Mouse (Mus musculus) CH12.LX (cell line): ENCODE measurements around the gene Mgat3. TPM values are rescaled to one million over a fixed set of nuclear protein-coding genes. Genes with fewer than 3 reads are reported as not detected.

ENCODE experiments used
- DNase-seq: peaks from one replicate; pipeline ENCODE4 v3.0.0-alpha.2; 2013; ENCODE audit errors: extremely low read depth
- H3K27ac ChIP-seq: 2 replicates; pipeline ENCODE4 v1.5.1; 2012; ENCODE audit warnings: low read depth, mild to moderate bottlenecking, control low read depth, moderate library complexity; ENCODE audit not compliant: insufficient read depth
- H3K27me3 ChIP-seq: replicated peaks from 2 replicates; pipeline ENCODE3; 2012; ENCODE audit warnings: inconsistent platforms
- H3K36me3 ChIP-seq, 2 experiments: replicated peaks in 1 of 2; 2 replicates each; pipeline versions ENCODE3 to v1.6.1; 2012; ENCODE audit warnings: inconsistent platforms in 1 of 2, low read length in 1 of 2, mild to moderate bottlenecking in 1 of 2, mixed read lengths in 1 of 2, moderate library complexity in 1 of 2; ENCODE audit not compliant: control insufficient read depth in 1 of 2, insufficient read depth in 1 of 2
- H3K4me1 ChIP-seq, 2 experiments: 2 replicates each; pipeline ENCODE4 v1.6.1; 2012; ENCODE audit warnings: inconsistent platforms in 1 of 2, moderate library complexity in 1 of 2; ENCODE audit not compliant: insufficient read depth in 2 of 2, control insufficient read depth in 1 of 2
- H3K4me2 ChIP-seq: 2 replicates; pipeline ENCODE4 v1.6.1; 2012; ENCODE audit warnings: low read depth, mild to moderate bottlenecking, control low read depth; ENCODE audit not compliant: poor library complexity, insufficient read depth, severe bottlenecking
- H3K4me3 ChIP-seq, 3 experiments: fragments of 150-350 bp in 1 of 3; sonication (generic) in 1 of 3; replicated peaks in 1 of 3; 2 replicates each; pipeline versions ENCODE3 to v1.5.1; 2011 to 2012; ENCODE audit warnings: low read depth in 2 of 3, low read length in 2 of 3, mild to moderate bottlenecking in 2 of 3, moderate library complexity in 2 of 3, control low read depth in 1 of 3, improper control_type of control experiment in 1 of 3, inconsistent platforms in 1 of 3, mixed read lengths in 1 of 3; ENCODE audit not compliant: poor library complexity in 1 of 3
- H3K79me2 ChIP-seq: replicated peaks from 2 replicates; pipeline ENCODE4 v1.6.1; 2012; ENCODE audit warnings: mild to moderate bottlenecking, moderate library complexity; ENCODE audit not compliant: control insufficient read depth, poor library complexity, insufficient read depth, severe bottlenecking; ENCODE audit errors: extremely low read depth
- H3K9ac ChIP-seq: 2 replicates; pipeline ENCODE4 v1.6.1; 2012; ENCODE audit warnings: low read depth, mild to moderate bottlenecking, control low read depth, moderate library complexity; ENCODE audit not compliant: insufficient read depth
- H3K9me3 ChIP-seq: replicated peaks from 2 replicates; pipeline ENCODE3; 2012; ENCODE audit warnings: low read length, inconsistent platforms, mixed read lengths
- CHD1 ChIP-seq: IDR thresholded peaks from 2 replicates; pipeline ENCODE4 v1.6.1; 2012; ENCODE audit warnings: low read depth, low read length, improper control_type of control experiment, inconsistent platforms
- E2F4 ChIP-seq: IDR thresholded peaks from 2 replicates; pipeline ENCODE4 v1.6.1; 2011; ENCODE audit warnings: low read depth, low read length, improper control_type of control experiment; ENCODE audit not compliant: insufficient replicate concordance
- EP300 ChIP-seq: IDR thresholded peaks from 2 replicates; pipeline ENCODE4 v1.6.1; 2011; ENCODE audit warnings: low read length, improper control_type of control experiment
- GABPA ChIP-seq: IDR thresholded peaks from 2 replicates; pipeline ENCODE4 v1.6.1; 2012; ENCODE audit warnings: low read depth, low read length, improper control_type of control experiment, inconsistent platforms; ENCODE audit not compliant: insufficient replicate concordance
- HCFC1 ChIP-seq: IDR thresholded peaks from 2 replicates; pipeline ENCODE4 v1.6.1; 2012; ENCODE audit warnings: low read depth, mild to moderate bottlenecking, inconsistent platforms, low read length, improper control_type of control experiment
- MAFK ChIP-seq: IDR thresholded peaks from 2 replicates; pipeline ENCODE4 v1.6.1; 2011; ENCODE audit warnings: low read length, improper control_type of control experiment; ENCODE audit not compliant: insufficient replicate concordance
- MAX ChIP-seq: IDR thresholded peaks from 2 replicates; pipeline ENCODE4 v1.6.1; 2011; ENCODE audit warnings: low read length, improper control_type of control experiment
- MXI1 ChIP-seq: IDR thresholded peaks from 2 replicates; pipeline ENCODE4 v1.6.1; 2011; ENCODE audit warnings: mild to moderate bottlenecking, low read depth, low read length, improper control_type of control experiment
- MYC ChIP-seq: IDR thresholded peaks from 2 replicates; pipeline ENCODE4 v1.6.1; 2011; ENCODE audit warnings: low read depth, mild to moderate bottlenecking, improper control_type of control experiment, low read length
- NELFE ChIP-seq: IDR thresholded peaks from 2 replicates; pipeline ENCODE4 v1.6.1; 2011; ENCODE audit warnings: low read depth, low read length, improper control_type of control experiment
- NRF1 ChIP-seq: IDR thresholded peaks from 2 replicates; pipeline ENCODE4 v1.6.1; 2014; ENCODE audit warnings: low read depth, mild to moderate bottlenecking, inconsistent platforms, low read length, improper control_type of control experiment, moderate library complexity
- POLR2A ChIP-seq: IDR thresholded peaks from 2 replicates; pipeline ENCODE4 v1.6.1; 2011; ENCODE audit warnings: low read depth, mild to moderate bottlenecking, improper control_type of control experiment, low read length
- POLR2AphosphoS2 ChIP-seq: IDR thresholded peaks from 2 replicates; pipeline ENCODE4 v1.6.1; 2011; ENCODE audit warnings: low read depth, low read length, improper control_type of control experiment
- SMC3 ChIP-seq: IDR thresholded peaks from 2 replicates; pipeline ENCODE4 v1.6.1; 2011; ENCODE audit warnings: low read depth, low read length, improper control_type of control experiment
- TBP ChIP-seq: conservative IDR thresholded peaks from 2 replicates; pipeline ENCODE4 v1.6.1; 2011; ENCODE audit warnings: low read depth, low read length, improper control_type of control experiment
- UBTF ChIP-seq: IDR thresholded peaks from 2 replicates; pipeline ENCODE4 v1.6.1; 2012; ENCODE audit warnings: low read depth, mild to moderate bottlenecking, inconsistent platforms, low read length, improper control_type of control experiment, moderate library complexity
- USF2 ChIP-seq: conservative IDR thresholded peaks from 2 replicates; pipeline ENCODE4 v1.6.1; 2011; ENCODE audit warnings: low read depth, low read length, improper control_type of control experiment
- ZC3H11A ChIP-seq: IDR thresholded peaks from 2 replicates; pipeline ENCODE4 v1.6.1; 2012; ENCODE audit warnings: low read depth, mild to moderate bottlenecking, inconsistent platforms, low read length, improper control_type of control experiment
- ZKSCAN1 ChIP-seq: IDR thresholded peaks from 2 replicates; pipeline ENCODE4 v1.6.1; 2012; ENCODE audit warnings: low read depth, inconsistent platforms, low read length, improper control_type of control experiment, borderline replicate concordance
- ZMIZ1 ChIP-seq: IDR thresholded peaks from 2 replicates; pipeline ENCODE4 v1.6.1; 2012; ENCODE audit warnings: low read depth, mild to moderate bottlenecking, inconsistent platforms, low read length, improper control_type of control experiment
- dilution Hi-C: fragments of 300-500 bp; cut with MboI; formaldehyde crosslinking; loops from 2 replicates; pipeline ENCODE4 v1.14.3; 2020; ENCODE audit warnings: low sequenced_read_pairs; ENCODE audit not compliant: extremely low pct_unique_long_range_greater_than_20kb, extremely low pct_ligation_motif_present
- in situ Hi-C: fragments of 300-500 bp; cut with MboI; formaldehyde crosslinking; loops from 3 replicates; pipeline ENCODE4 v1.14.3; 2019; ENCODE audit warnings: low sequenced_read_pairs, low pct_ligation_motif_present, low pct_unique_long_range_greater_than_20kb, mixed read lengths
- polyA plus RNA-seq: library from polyadenylated mRNA; unstranded; fragments of >175 nt; gene quantifications from 2 replicates; pipeline ENCODE4 v1.2.1, GENCODE M21; 2012; ENCODE audit warnings: low read depth; ENCODE audit not compliant: insufficient read length
- total RNA-seq, 2 experiments: library from RNA; depleted of rRNA; stranded (reverse); fragments of 300-350 nt in 1 of 2; fragments of >200 nt in 1 of 2; gene quantifications; 2 replicates each; pipeline ENCODE4 v1.2.3; 2012 to 2014

The Mgat3 gene
- total and polyA plus RNA-seq, 3 experiments: 0.09 to 0.36 (median 0.21) TPM

DNA sequence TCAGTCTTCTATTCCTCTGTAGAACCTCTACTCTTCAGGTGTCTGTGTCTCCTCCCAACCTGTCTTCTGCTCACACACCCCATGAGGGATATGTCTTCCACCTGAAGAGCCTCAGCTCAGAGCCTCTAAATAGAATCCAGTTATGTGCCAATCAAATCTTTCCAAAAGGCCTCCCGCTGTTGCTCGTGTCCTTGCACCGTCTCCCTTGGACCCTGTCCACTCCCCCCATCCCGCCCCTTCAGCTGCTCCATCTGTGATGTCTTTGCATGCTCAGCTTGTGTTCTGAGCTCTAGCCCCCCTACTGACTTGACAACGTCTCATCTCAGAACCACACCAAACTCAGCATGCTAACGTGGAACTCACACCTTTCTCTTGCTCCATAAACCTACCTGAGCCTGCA is 42.1 kb upstream of the Mgat3 start:
- Histone ChIP-seq H3K36me3 (peaks cover under 1 to 8% of the 10 kb centered on the region in 2 experiments), H3K4me1 (peaks cover 6 to 27% of the 10 kb centered on the region in 2 experiments), H3K79me2 (peaks cover 18% of the 10 kb centered on the region; the same call in 1 of the 2 replicates), H3K9ac (no peak overlapping the region), H3K27ac (no peak overlapping the region), H3K4me2 (no peak overlapping the region), H3K4me3 (no peak overlapping the region), H3K9me3 (no peaks in the 10 kb centered on the region), H3K27me3 (no peaks in the 10 kb centered on the region)
- in situ Hi-C loops: no loop called here
- DNase-seq: no peak
- dilution Hi-C loops: no loop called here
- no peak for TF ChIP-seq POLR2A
- TF ChIP-seq EP300: no peak
- TF ChIP-seq CHD1: no peak
- no peak for TF ChIP-seq TBP
- no peak for TF ChIP-seq HCFC1
- TF ChIP-seq MAX: no peak
- no peak for TF ChIP-seq POLR2AphosphoS2
- no peak for TF ChIP-seq ZMIZ1
- TF ChIP-seq MAFK: no peak
- no peak for TF ChIP-seq USF2
- no peak for TF ChIP-seq NRF1
- TF ChIP-seq UBTF: no peak
- TF ChIP-seq GABPA: no peak
- TF ChIP-seq ZKSCAN1: no peak
- no peak for TF ChIP-seq E2F4
- no peak for TF ChIP-seq MXI1
- no peak for TF ChIP-seq MYC
- TF ChIP-seq ZC3H11A: no peak
- no peak for TF ChIP-seq SMC3

DNA sequence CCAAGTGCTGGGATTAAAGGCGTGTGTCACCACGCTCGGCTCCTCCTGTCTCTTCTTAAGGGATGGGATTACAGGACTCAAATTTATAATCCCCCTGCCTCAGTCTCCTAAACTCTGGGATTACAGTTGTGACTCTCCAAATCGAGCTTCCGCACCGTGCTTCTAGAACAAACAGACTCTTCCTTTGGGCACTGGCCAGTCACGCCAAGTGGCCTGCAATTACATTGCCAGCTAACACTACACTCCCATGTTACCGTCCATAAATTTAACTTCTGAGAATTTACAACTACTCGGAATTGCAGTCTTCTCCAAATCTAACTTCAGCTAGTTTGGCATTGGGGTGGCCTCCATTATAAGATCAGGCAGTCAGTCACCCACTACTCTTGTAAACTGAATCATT is 41.1 kb upstream of the Mgat3 start:
- H3K27me3 ChIP-seq: no peaks in the 10 kb centered on the region
- TF ChIP-seq NELFE: no peak
- TF ChIP-seq UBTF: 0 out of 2 replicates have a peak, but pooled peaks have one; percentile 7
- TF ChIP-seq GABPA: no peak
- no peak for DNase-seq
- dilution Hi-C loops (no loop called here), in situ Hi-C loops (no loop called here)
- H3K4me3 ChIP-seq: peak overlapping the region in 1 of 3 experiments; percentile 78
- H3K79me2 ChIP-seq: peaks cover 19% of the 10 kb centered on the region; the same call in 1 of the 2 replicates
- H3K4me2 ChIP-seq: peak overlapping the region; percentile 65; the same call in 1 of the 2 replicates
- 0 out of 2 replicates have a peak overlapping the region, but pooled peaks have one; percentile 36 for H3K9ac ChIP-seq
- H3K36me3 ChIP-seq: peaks cover 3 to 18% of the 10 kb centered on the region in 2 experiments
- peaks cover 6 to 34% of the 10 kb centered on the region in 2 experiments for H3K4me1 ChIP-seq
- no peak overlapping the region for H3K27ac ChIP-seq
- H3K9me3 ChIP-seq: no peaks in the 10 kb centered on the region
